Mouse (Mus musculus): ENCODE measurements at regions not wholly inside any gene's neighbourhood (a gene's known extent, or its start where the extent isn't known, plus 50 kb on each side); places are given as distances from the start of the nearest gene placed in this dataset.

- TF ChIP-seq CTCF (IDR thresholded peaks at IDR 0.05; ENCODE audit: low read depth, low read length) (no peak), POLR2A (IDR thresholded peaks at IDR 0.05; ENCODE audit: extremely low read depth, insufficient read depth, low read length) (no peak)
Measured at GRCm38 (mm10) chr10:20882599-20882998, 69.7 kb upstream of the Ahi1 start.
